Mouse (Mus musculus) C2C12 (cell line): ENCODE measurements around the gene F5. TPM values are rescaled to one million over a fixed set of nuclear protein-coding genes. Genes with fewer than 3 reads are reported as not detected.

Source experiments
- H3K27me3 ChIP-seq: one replicate; pipeline ENCODE4 v1.6.1; 2011; ENCODE audit not compliant: control insufficient read depth, insufficient read depth, insufficient read length
- H3K36me3 ChIP-seq: one replicate; pipeline ENCODE4 v1.6.1; 2011; ENCODE audit not compliant: control insufficient read depth, insufficient read depth
- H3K4me3 ChIP-seq: one replicate; pipeline ENCODE4 v1.5.1; 2011; ENCODE audit warnings: mild to moderate bottlenecking, control low read depth; ENCODE audit not compliant: poor library complexity, insufficient read depth, severe bottlenecking
- H3K79me2 ChIP-seq: one replicate; pipeline ENCODE4 v1.6.1; 2011; ENCODE audit not compliant: control insufficient read depth, insufficient read depth
- H3K79me3 ChIP-seq: one replicate; pipeline ENCODE4 v1.6.1; 2011; ENCODE audit warnings: low read depth, control low read depth
- H3ac ChIP-seq: one replicate; pipeline ENCODE3; 2011; ENCODE audit warnings: low read depth; ENCODE audit not compliant: control insufficient read depth, insufficient read length
- CEBPB ChIP-seq: IDR thresholded peaks from one replicate; pipeline ENCODE4 v1.6.1; 2011; ENCODE audit warnings: low read depth, mild to moderate bottlenecking, control low read depth, moderate library complexity
- CTCF ChIP-seq: IDR thresholded peaks from one replicate; pipeline ENCODE4 v1.5.1; 2011; ENCODE audit not compliant: control insufficient read depth, insufficient read depth, insufficient read length
- FOSL1 ChIP-seq: IDR thresholded peaks from one replicate; pipeline ENCODE4 v1.8.0; 2011; ENCODE audit warnings: mild to moderate bottlenecking, low read length; ENCODE audit not compliant: poor library complexity, insufficient read depth, severe bottlenecking
- MAX ChIP-seq: IDR thresholded peaks from one replicate; pipeline ENCODE4 v1.6.1; 2011; ENCODE audit warnings: mild to moderate bottlenecking, control low read depth
- MYOD1 ChIP-seq: IDR thresholded peaks from one replicate; pipeline ENCODE4 v1.6.1; 2011; ENCODE audit warnings: low read depth; ENCODE audit not compliant: control insufficient read depth, insufficient read length
- MYOG ChIP-seq: IDR thresholded peaks from one replicate; pipeline ENCODE4 v1.6.1; 2011; ENCODE audit not compliant: control insufficient read depth, insufficient read length; ENCODE audit errors: extremely low read depth
- USF1 ChIP-seq: IDR thresholded peaks from one replicate; pipeline ENCODE4 v1.6.1; 2011; ENCODE audit warnings: low read depth, mild to moderate bottlenecking, control low read depth, moderate library complexity
- polyA plus RNA-seq: library from polyadenylated mRNA; unstranded; fragments of >200 nt; fragmentation: generic; extraction: Trizol; gene quantifications from one replicate; pipeline ENCODE4 v1.2.1, GENCODE M21; 2012; ENCODE audit warnings: missing spikeins

The F5 gene
- polyA plus RNA-seq, 1 experiment: 0.01 TPM

GRCm38 (mm10) chr1:164134101-164134500 lies 17.5 kb upstream of the F5 start:
- H3K79me3 ChIP-seq: no peaks in the 10 kb centered on the region
- no peaks in the 10 kb centered on the region for H3K79me2 ChIP-seq
- H3K27me3 ChIP-seq: no peaks in the 10 kb centered on the region
- no peak overlapping the region for H3K4me3 ChIP-seq
- peaks cover 8% of the 10 kb centered on the region for H3K36me3 ChIP-seq
- H3ac ChIP-seq: no peak overlapping the region
- TF ChIP-seq USF1: no peak
- no peak for TF ChIP-seq CTCF
- TF ChIP-seq FOSL1: no peak

- no peak overlapping the region for H3K4me3 ChIP-seq
- H3K27me3 ChIP-seq: no peaks in the 10 kb centered on the region
- TF ChIP-seq MAX: peak; percentile 89
- peak; percentile 84 for TF ChIP-seq CEBPB
- TF ChIP-seq USF1: no peak
- H3K79me3 ChIP-seq: no peaks in the 10 kb centered on the region
- peaks cover 8% of the 10 kb centered on the region for H3K36me3 ChIP-seq
- H3K79me2 ChIP-seq: no peaks in the 10 kb centered on the region
- H3ac ChIP-seq: no peak overlapping the region
Observed at GRCm38 (mm10) chr1:164135360-164135759, 16.3 kb upstream of the F5 start.

- TF ChIP-seq CTCF (no peak), CEBPB (peak; percentile 66), MYOG (no peak), MAX (peak; percentile 90), FOSL1 (no peak)
- H3K79me2 ChIP-seq: no peaks in the 10 kb centered on the region
- peaks cover 8% of the 10 kb centered on the region for H3K36me3 ChIP-seq
- H3ac ChIP-seq: peak overlapping the region; percentile 33
- no peak overlapping the region for H3K4me3 ChIP-seq
- no peaks in the 10 kb centered on the region for H3K79me3 ChIP-seq
- H3K27me3 ChIP-seq: no peaks in the 10 kb centered on the region
Observed at GRCm38 (mm10) chr1:164135960-164136359, 15.7 kb upstream of the F5 start.

GRCm38 (mm10) chr1:164136636-164137035 lies 15.0 kb upstream of the F5 start:
- Histone ChIP-seq H3K36me3 (peaks cover 8% of the 10 kb centered on the region), H3ac (no peak overlapping the region), H3K27me3 (no peaks in the 10 kb centered on the region), H3K4me3 (no peak overlapping the region), H3K79me2 (no peaks in the 10 kb centered on the region), H3K79me3 (no peaks in the 10 kb centered on the region)
- TF ChIP-seq MYOD1: no peak
- no peak for TF ChIP-seq FOSL1
- no peak for TF ChIP-seq USF1
- TF ChIP-seq CTCF: no peak
- TF ChIP-seq CEBPB: no peak
- no peak for TF ChIP-seq MAX
- no peak for TF ChIP-seq MYOG

GRCm38 (mm10) chr1:164138365-164139130 lies 13.1 kb upstream of the F5 start:
- H3K79me3 ChIP-seq: no peaks in the 10 kb centered on the region
- no peaks in the 10 kb centered on the region for H3K27me3 ChIP-seq
- H3K79me2 ChIP-seq: no peaks in the 10 kb centered on the region
- TF ChIP-seq CEBPB (no peak), MAX (no peak), CTCF (peak; percentile 81), MYOG (no peak), MYOD1 (no peak), FOSL1 (no peak), USF1 (no peak)
- H3ac ChIP-seq: no peak overlapping the region
- H3K36me3 ChIP-seq: peaks cover 14% of the 10 kb centered on the region
- no peak overlapping the region for H3K4me3 ChIP-seq

GRCm38 (mm10) chr1:164139464-164139863 lies 12.2 kb upstream of the F5 start:
- Histone ChIP-seq H3ac (no peak overlapping the region), H3K79me2 (no peaks in the 10 kb centered on the region), H3K79me3 (no peaks in the 10 kb centered on the region), H3K27me3 (no peaks in the 10 kb centered on the region), H3K36me3 (peaks cover 14% of the 10 kb centered on the region), H3K4me3 (no peak overlapping the region)
- TF ChIP-seq CTCF (no peak), MYOG (no peak), FOSL1 (no peak), USF1 (no peak), CEBPB (no peak), MYOD1 (no peak), MAX (no peak)
